Mouse (Mus musculus) spleen, adult 2 months (tissue): ENCODE measurements around the gene Ints6l.

Experiments
- CTCF ChIP-seq: fragments of 200-500 bp; IDR thresholded peaks from 2 replicates; pipeline ENCODE4 v1.5.1; 2011; ENCODE audit warnings: mild to moderate bottlenecking, inconsistent platforms; ENCODE audit not compliant: insufficient read depth, insufficient read length, insufficient replicate concordance; ENCODE audit errors: extremely low read depth
- POLR2A ChIP-seq: fragments of 200-500 bp; IDR thresholded peaks from 2 replicates; pipeline ENCODE4 v1.6.1; 2011; ENCODE audit warnings: low read depth, low read length, inconsistent platforms

GRCm38 (mm10) chrX:56553584-56553983 lies 98.9 kb downstream of the Ints6l start:
- no peak for TF ChIP-seq CTCF
- TF ChIP-seq POLR2A = no peak
